Mouse (Mus musculus): ENCODE data around the gene Sh3bgrl2.

DNA sequence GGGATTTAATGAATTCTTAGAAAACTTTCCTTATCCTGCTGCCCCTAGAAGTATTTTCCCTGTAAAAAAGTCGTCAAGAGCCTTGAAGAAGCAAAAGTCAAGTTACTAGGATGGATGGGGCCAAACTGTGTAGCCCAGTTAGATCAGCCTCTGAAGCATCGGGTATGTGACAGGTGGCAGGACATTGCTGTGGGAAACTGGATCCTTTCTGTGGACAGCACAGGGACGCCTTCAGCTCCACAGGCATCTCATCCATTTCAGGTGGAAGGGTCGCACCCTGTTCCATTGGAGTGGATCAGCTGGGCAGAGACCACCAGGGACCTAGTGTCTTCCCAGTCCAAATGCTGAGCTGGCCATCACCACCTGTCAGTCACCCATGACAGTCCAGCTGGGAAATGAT lies 30.9 kb downstream of the Sh3bgrl2 start:
- TF ChIP-seq CTCF (IDR thresholded peaks at IDR 0.05; ENCODE audit: low read depth, low read length) (no peak), POLR2A (IDR thresholded peaks at IDR 0.05; ENCODE audit: insufficient read depth, low read length) (no peak)

Measured in ES-Bruce4 (cell line).